Mouse (Mus musculus): ENCODE measurements around the gene Rad23a.

Rad23a gene

GRCm38 (mm10) chr8:84811303-84811702, 29.2 kb downstream of the Rad23a start:
- no peak for DNase-seq

- DNase-seq = peak; percentile 99
Observed at GRCm38 (mm10) chr8:84810896-84811295, 29.6 kb downstream of the Rad23a start.

- no peak for DNase-seq
Observed at GRCm38 (mm10) chr8:84809941-84810280, 30.6 kb downstream of the Rad23a start.

DNA sequence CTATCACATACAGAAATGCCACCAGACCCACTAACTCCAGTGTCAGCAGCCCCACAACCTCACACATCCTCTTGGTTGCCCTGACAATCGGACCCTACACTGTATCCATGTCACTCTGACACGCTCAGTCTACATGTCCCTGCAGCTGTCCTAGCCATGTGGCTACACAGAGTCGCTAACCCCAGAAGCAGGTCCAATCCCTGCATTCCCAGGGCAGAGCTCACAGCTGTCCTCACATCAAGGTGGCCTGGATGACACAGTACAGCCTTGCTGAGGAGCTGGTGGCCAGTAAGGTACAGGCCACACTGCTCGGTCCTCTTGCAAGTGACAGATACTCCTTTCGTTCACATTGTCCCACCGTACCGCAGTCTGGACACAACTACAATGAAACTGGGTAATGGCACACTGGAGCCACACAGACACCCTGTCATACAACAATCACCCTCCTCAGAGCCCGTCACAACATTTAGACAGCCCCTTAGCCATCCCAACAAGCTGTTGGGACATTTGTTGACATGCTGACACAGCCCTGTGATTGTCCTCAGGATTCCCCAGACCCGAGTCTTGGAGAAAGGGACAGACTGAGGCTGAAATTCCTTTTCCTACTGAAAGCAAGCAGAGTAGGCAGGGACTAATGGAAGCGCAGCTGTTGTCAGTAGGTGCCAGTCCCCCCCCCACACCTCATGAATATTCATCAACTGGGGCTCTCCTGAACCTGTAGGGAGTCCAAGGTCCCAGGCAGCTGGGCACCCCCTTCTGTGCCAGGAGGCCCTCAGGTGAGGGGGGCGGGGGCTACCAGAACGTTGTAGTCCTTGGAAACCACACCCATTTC, 31.1 kb downstream of the Rad23a start:
- no peak for DNase-seq

DNA sequence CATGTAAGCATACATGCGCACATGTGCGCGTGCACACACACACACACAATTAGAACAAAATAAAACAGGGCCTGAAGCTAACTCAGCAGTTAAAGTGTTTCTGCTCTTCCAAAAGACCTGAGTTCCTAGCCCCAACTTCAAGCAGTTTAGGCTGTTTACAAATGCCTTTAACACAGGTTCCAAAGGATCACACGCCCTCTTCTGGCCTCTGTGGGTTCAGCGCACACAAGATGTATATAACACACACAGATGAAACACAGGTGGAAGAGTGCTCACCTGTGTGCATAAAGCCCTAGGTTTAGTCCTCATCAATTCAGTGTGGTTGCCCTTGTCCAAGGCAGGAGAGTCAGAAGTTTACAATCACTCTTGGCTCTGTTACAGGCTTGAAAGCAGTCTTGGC, 34.4 kb downstream of the Rad23a start:
- no peak for DNase-seq

DNA sequence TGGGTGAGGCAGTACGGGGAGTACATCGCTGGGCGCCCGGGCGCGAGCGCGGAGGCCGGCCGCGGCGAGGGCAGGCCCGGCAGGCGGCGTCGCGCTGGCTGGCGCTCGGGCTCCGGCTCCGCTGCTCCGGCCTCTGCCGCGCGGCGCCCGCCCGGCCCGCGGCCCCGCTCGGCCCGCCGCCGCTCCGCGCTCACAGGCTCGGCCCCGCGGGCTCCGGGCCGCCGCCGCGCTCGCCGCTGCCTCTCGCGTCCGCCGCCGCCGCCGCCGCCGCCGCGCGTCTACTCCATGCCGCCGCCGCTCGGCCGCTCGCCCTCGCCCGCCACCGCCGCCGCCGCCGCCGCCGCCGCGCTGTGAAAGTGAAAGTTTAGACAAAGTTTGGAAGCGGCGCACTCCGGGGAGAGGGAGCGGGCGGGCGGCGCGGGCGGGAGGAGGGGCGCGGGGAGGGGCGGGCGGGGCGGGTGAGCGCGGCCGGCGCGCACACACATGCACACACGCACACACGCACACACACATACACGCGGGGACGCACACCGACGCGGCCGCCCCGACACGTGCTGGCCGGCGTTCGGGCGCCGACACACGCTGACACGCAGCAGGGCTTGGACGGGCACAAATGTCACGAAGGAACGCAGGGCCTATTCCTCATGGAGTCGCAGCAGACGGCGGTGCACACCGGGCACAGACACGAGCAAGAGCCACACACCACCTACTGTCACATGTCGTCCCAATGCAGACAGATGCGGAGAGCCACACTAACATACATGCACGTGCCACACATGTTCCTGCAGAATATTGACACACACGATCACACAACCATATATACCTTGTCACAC, 40.2 kb downstream of the Rad23a start, which contains the start of gene Nfix:
Gene Nfix (minus strand): TSS at position 346 of the 833 bp plus-strand sequence.
- DNase-seq = peak; percentile 69

DNA sequence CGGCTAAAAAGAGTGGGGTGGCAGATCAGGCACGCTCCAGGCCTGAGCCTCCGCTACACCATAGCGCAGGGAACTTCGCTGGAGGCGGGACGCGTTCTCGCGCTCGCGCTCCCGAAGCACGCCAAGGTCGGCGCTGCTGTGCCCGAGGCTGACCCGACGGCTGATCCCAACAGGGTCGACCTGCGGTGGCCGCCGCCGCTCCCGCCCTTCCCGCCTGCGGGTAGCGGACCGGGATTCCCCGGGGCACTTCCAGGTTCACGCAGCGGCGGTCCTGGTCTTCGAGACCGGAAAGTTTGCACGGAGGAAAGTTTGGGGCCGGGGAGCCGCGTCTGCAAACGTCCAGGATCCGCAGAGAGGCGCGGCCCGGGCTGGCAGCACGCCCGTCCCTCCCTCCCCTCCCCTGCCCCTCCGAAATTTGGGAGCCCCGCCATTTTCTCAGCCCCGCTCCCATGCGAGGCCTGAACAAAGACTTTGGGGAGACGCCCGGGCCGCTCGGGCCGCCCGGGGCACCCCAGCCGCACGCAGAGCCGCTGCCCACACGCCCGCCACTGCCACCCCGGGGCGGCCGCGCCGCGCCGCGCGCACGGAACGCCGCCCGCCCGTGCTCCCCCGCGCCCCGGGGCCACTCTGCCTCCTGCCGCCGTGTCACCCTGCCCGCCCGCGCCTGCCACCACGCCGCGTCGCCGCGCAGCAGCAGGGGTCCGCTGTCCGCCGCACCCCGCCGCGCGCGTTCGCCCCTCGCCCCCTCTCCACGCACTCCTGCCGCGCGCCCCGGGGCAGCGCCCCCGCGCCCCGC, 41.1 kb downstream of the Rad23a start:
- DNase-seq = peak; percentile 76

- DNase-seq = no peak
Observed at GRCm38 (mm10) chr8:84798446-84799135, 41.9 kb downstream of the Rad23a start.

GRCm38 (mm10) chr8:84797971-84798370, 42.5 kb downstream of the Rad23a start:
- peak; percentile 55 for DNase-seq

GRCm38 (mm10) chr8:84797256-84797797, 43.1 kb downstream of the Rad23a start:
- DNase-seq = no peak

- DNase-seq = no peak
Observed at GRCm38 (mm10) chr8:84794486-84794885, 46.0 kb downstream of the Rad23a start.

- peak; percentile 67 for DNase-seq
Observed at GRCm38 (mm10) chr8:84793791-84794485, 46.5 kb downstream of the Rad23a start.

GRCm38 (mm10) chr8:84793134-84793533, 47.3 kb downstream of the Rad23a start:
- peak; percentile 35 for DNase-seq

- no peak for DNase-seq
Observed at GRCm38 (mm10) chr8:84792429-84792947, 48.0 kb downstream of the Rad23a start.

DNA sequence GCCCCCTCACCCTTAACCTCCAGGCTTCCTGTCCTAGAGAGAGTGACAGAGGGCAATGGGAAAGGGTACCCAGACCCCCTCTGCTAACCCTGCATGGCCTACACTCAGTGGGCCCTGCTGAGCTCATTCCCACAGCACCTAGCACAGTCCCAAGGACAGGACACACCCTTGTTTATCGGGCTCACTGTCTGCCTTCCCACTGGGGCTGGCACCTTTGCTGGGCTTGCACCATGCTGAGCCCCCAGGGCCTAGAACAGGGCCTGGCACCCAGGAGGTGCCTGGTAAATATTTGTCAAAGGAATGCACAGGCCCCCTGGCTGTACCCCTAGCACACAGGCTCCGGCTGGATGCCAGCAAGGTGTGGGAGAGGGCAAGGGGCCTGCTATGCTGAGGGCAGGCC, 49.9 kb downstream of the Rad23a start:
- no peak for DNase-seq

DNA sequence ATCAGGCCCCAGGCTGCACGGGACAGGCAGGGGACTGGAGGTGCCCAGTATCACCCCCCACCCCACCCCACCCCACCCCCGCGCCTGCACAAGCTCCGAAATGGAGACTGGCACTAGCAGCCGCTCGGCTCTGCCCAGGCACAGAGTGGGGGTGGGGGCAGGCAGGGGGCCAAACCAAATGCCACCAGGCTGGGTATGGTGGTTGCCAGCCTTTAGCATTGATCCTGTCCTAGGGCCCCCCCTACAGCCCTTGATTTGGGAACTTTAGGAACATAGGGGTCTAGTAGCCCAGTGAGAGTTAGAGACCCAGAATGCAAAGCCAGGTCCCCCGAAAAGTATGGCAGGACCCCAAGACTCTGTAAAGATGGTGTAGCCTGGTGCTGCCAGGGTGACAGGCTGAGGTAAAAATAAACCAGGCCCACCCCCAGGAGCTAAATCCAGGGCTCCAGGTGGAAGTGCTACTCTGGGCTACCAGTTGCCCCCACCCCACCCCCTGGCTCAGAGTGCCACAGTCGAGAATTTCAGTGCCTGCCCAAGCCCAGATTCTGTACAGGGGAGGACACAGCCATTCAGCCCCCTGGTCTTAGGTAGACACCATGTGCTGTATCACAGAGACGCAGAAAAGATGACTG, 50.5 kb downstream of the Rad23a start:
- peak; percentile 67 for DNase-seq

DNA sequence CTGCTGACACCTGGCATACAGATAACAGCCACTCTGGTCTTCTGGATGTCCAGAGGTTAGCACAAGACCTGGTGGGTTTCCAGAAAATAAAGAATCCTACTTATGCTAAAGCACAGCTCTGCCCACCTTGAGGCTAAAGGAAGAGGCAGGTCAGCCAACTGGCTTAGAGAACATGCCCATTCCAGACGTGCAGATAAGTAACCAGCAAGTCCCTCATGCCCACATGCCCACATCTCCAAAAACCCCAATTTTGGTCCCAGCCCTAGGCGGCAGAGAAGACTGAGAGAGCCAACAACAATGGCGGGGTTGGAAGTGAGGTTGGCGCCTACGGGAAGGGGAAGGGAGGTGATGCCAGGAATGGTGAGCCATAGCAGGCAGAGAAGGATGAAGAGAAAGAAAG, 51.1 kb downstream of the Rad23a start:
- DNase-seq = no peak

- peak; percentile 65 for DNase-seq
Observed at GRCm38 (mm10) chr8:84788896-84789295, 51.6 kb downstream of the Rad23a start.

- no peak for DNase-seq
Observed at GRCm38 (mm10) chr8:84787523-84788302, 52.8 kb downstream of the Rad23a start.
